Mouse (Mus musculus) c-Kit-positive CD71-negative TER-119-negative erythroid progenitor cells, embryonic 14.5 days (primary cell): ENCODE data around the gene Il33.
A peak's percentile ranks its signal among the peaks of the same experiment; 100 is the strongest.
"Not testable (repeated sequence)": the region's sequence is repeated elsewhere in the genome, so short reads cannot be mapped to it uniquely, and the experiment has no call there.

Source experiments
- DNase-seq: peaks from one replicate; pipeline ENCODE4 v3.0.0-alpha.2; 2013; ENCODE audit warnings: low read depth

Il33 gene

GRCm38 (mm10) chr19:29940239-29940638 lies 15.3 kb downstream of the Il33 start:
- DNase-seq = no peak

- no peak for DNase-seq
Observed at GRCm38 (mm10) chr19:29941208-29941607, 16.3 kb downstream of the Il33 start.

- DNase-seq = no peak
Observed at GRCm38 (mm10) chr19:29942358-29942757, 17.4 kb downstream of the Il33 start.

GRCm38 (mm10) chr19:29944426-29944825 lies 19.5 kb downstream of the Il33 start:
- no peak for DNase-seq

- not testable (repeated sequence) for DNase-seq
Observed at GRCm38 (mm10) chr19:29944935-29945334, 20.0 kb downstream of the Il33 start.

GRCm38 (mm10) chr19:29945557-29946422 lies 20.9 kb downstream of the Il33 start:
- no peak for DNase-seq

GRCm38 (mm10) chr19:29946423-29946716 lies 21.5 kb downstream of the Il33 start:
- DNase-seq = no peak

- DNase-seq = no peak
Observed at GRCm38 (mm10) chr19:29947056-29947455, 22.1 kb downstream of the Il33 start.

GRCm38 (mm10) chr19:29947891-29948801 lies 23.2 kb downstream of the Il33 start:
- peak; percentile 52 for DNase-seq

GRCm38 (mm10) chr19:29952538-29952937 lies 27.6 kb downstream of the Il33 start:
- DNase-seq = no peak

- DNase-seq = no peak
Observed at GRCm38 (mm10) chr19:29953833-29954232, 28.9 kb downstream of the Il33 start.

GRCm38 (mm10) chr19:29955454-29955853 lies 30.5 kb downstream of the Il33 start:
- DNase-seq = no peak

GRCm38 (mm10) chr19:29960906-29961305 lies 36.0 kb downstream of the Il33 start:
- no peak for DNase-seq

GRCm38 (mm10) chr19:29961842-29962241 lies 36.9 kb downstream of the Il33 start:
- DNase-seq = no peak

- no peak for DNase-seq
Observed at GRCm38 (mm10) chr19:29963598-29964092, 38.7 kb downstream of the Il33 start.

GRCm38 (mm10) chr19:29967960-29968359 lies 43.0 kb downstream of the Il33 start:
- no peak for DNase-seq

- no peak for DNase-seq
Observed at GRCm38 (mm10) chr19:29973396-29973795, 48.5 kb downstream of the Il33 start.

- peak; percentile 12 for DNase-seq
Observed at GRCm38 (mm10) chr19:29978847-29979246, 53.9 kb downstream of the Il33 start.

- DNase-seq = no peak
Observed at GRCm38 (mm10) chr19:29979452-29980089, 54.7 kb downstream of the Il33 start.

GRCm38 (mm10) chr19:29984208-29985005 lies 59.5 kb downstream of the Il33 start:
- no peak for DNase-seq

GRCm38 (mm10) chr19:29986464-29987091 lies 61.7 kb downstream of the Il33 start:
- DNase-seq = no peak
